8 mouse cellular contexts compared by ENCODE assay signal in genomic region chr4:21776946-21777265, GRCm38 (mm10). TPM values are rescaled to one million over a fixed set of nuclear protein-coding genes. Genes with fewer than 3 reads are reported as not detected.
DNase-seq lines count a peak whose midpoint lies in the region; ATAC-seq and TF ChIP-seq lines count a peak whose summit lies in the region.

No protein-coding gene starts in this region.

- DNase-seq in kidney, adult 9 months: no peak
- DNase-seq in frontal cortex, postnatal 25 days (ENCODE audit: low spot score in 2 of 2): no peak
- DNase-seq in thymus, postnatal 0 days (ENCODE audit: low spot score): no peak
- DNase-seq in adrenal gland, adult 8-10 months: no peak

- peak overlapping the region; percentile 48 for H3ac ChIP-seq in myocyte (ENCODE audit: control insufficient read depth, insufficient read length)

- peaks cover 21% of the 10 kb centered on the region for H3K79me2 ChIP-seq in myocyte (ENCODE audit: control insufficient read depth, insufficient read depth)

- peak overlapping the region; percentile 77 for H3K9ac ChIP-seq in kidney, embryonic 15.5 days

- peak overlapping the region; percentile 73 for H3K4me3 ChIP-seq in kidney, embryonic 15.5 days (replicated peaks)
- H3K4me3 ChIP-seq in bone marrow macrophage, adult 2 months (ENCODE audit: insufficient read depth, low read length): peak overlapping the region; percentile 82
- peak overlapping the region; percentile 85 for H3K4me3 ChIP-seq in myocyte

- H3K4me1 ChIP-seq in kidney, embryonic 15.5 days: peaks cover 11% of the 10 kb centered on the region; the same call in 1 of the 2 replicates
- H3K4me1 ChIP-seq in bone marrow macrophage, adult 2 months (ENCODE audit: control insufficient read depth, insufficient read depth, low read length): peaks cover 19% of the 10 kb centered on the region

- TF ChIP-seq POLR2A in bone marrow macrophage, adult 2 months (IDR thresholded peaks at IDR 0.05; ENCODE audit: borderline replicate concordance, low read depth, low read length): no peak
- no peak for TF ChIP-seq POLR2A in myocyte (IDR thresholded peaks at IDR 0.05; ENCODE audit: insufficient read length, low read depth)

- H3K4me2 ChIP-seq in kidney, embryonic 15.5 days: peak overlapping the region; percentile 78
- H3K4me2 ChIP-seq in myocyte (ENCODE audit: low read depth): peak overlapping the region; percentile 89

- 6% methylated on average over 9 of the region's 9 CpGs for WGBS in kidney, embryonic 15.5 days

- H3K9me3 ChIP-seq in kidney, embryonic 15.5 days (replicated peaks): no peaks in the 10 kb centered on the region

- H3K36me3 ChIP-seq in kidney, embryonic 15.5 days: peaks cover 10% of the 10 kb centered on the region
- peaks cover under 1% of the 10 kb centered on the region for H3K36me3 ChIP-seq in myocyte (ENCODE audit: control insufficient read depth, insufficient read depth)

- H3K27me3 ChIP-seq in kidney, embryonic 15.5 days: no peaks in the 10 kb centered on the region
- no peaks in the 10 kb centered on the region for H3K27me3 ChIP-seq in myocyte (ENCODE audit: control insufficient read depth, insufficient read depth, insufficient read length)

- ATAC-seq in kidney, embryonic 15.5 days (replicated peaks; ENCODE audit: low FRiP score): no peak
- ATAC-seq in inflammation-experienced regulatory T-cells, adult 6 months: peak; percentile 34

- no peak overlapping the region for H3K27ac ChIP-seq in kidney, embryonic 15.5 days
- no peak overlapping the region for H3K27ac ChIP-seq in bone marrow macrophage, adult 2 months (ENCODE audit: insufficient read depth, low read depth, low read length)

- TF ChIP-seq CTCF in bone marrow macrophage, adult 2 months (IDR thresholded peaks at IDR 0.05; ENCODE audit: low read depth, low read length): no peak

TF ChIP-seq in myocyte, 11 proteins besides CTCF, POLR2A, EP300 and RAD21:
- TF ChIP-seq MYOD1 (IDR thresholded peaks at IDR 0.05; ENCODE audit: control insufficient read depth in 1 of 3, insufficient read length in 2 of 3, low read depth in 2 of 3) (no peak), POLR2AphosphoS2 (IDR thresholded peaks at IDR 0.05; ENCODE audit: insufficient read length, low read depth) (no peak), E2F4 (IDR thresholded peaks at IDR 0.05; ENCODE audit: insufficient read depth) (no peak), CEBPB (IDR thresholded peaks at IDR 0.05; ENCODE audit: insufficient read depth, poor library complexity, severe bottlenecking) (no peak), TCF12 (IDR thresholded peaks at IDR 0.05; ENCODE audit: insufficient read depth, poor library complexity, severe bottlenecking) (no peak), REST (IDR thresholded peaks at IDR 0.05; ENCODE audit: insufficient read depth, insufficient read length) (no peak), MAX (IDR thresholded peaks at IDR 0.05; ENCODE audit: low read depth) (no peak), SRF (IDR thresholded peaks at IDR 0.05; ENCODE audit: control insufficient read depth, insufficient read length, low read depth) (no peak), MYOG (IDR thresholded peaks at IDR 0.05; ENCODE audit: control insufficient read depth in 1 of 3, insufficient read depth in 1 of 3, insufficient read length in 2 of 3, low read depth in 2 of 3) (no peak), TCF3 (IDR thresholded peaks at IDR 0.05; ENCODE audit: insufficient read length, low read depth) (no peak), USF1 (IDR thresholded peaks at IDR 0.05; ENCODE audit: low read depth) (no peak)
TF ChIP-seq in myocyte: peak in this region for 0.

RNA-seq across cellular contexts. Expression of gene Tstd3, which starts 9.9 kb away (rescaled TPM):
- 9.7 and 11.5 TPM in 2 replicates for polyA plus RNA-seq in kidney, embryonic 15.5 days (2015; fragmentation: Nextera tagmentation; extraction: Ambion mirVana)
- 19.6 and 22.4 TPM in 2 replicates for polyA plus RNA-seq in bone marrow macrophage, adult 2 months (2012; ENCODE audit: insufficient read depth, insufficient read length, missing spikeins)
- polyA plus RNA-seq in inflammation-experienced regulatory T-cells, adult 6 months (2017; shearing (Covaris generic)): 10 to 100 TPM; 22.5 to 49.5 (median 27.5) TPM
- 7.5 TPM for polyA plus RNA-seq in myocyte (2012; fragmentation: generic; extraction: Trizol)
- polyA plus RNA-seq in thymus, postnatal 0 days (2015; fragmentation: Nextera tagmentation; extraction: Ambion mirVana): 9.1 and 9.4 TPM in 2 replicates
- 10 to 100 TPM in 2 of 4 experiments, 1 to 10 TPM in 2; 7.7 to 14.2 (median 9.8) TPM for total RNA-seq in adrenal gland, adult 8-10 months (2022)

RNA-seq across cellular contexts. Expression of gene Usp45, which starts 9.9 kb away (rescaled TPM):
- 6.8 and 9.9 TPM in 2 replicates for polyA plus RNA-seq in kidney, embryonic 15.5 days (2015; fragmentation: Nextera tagmentation; extraction: Ambion mirVana)
- polyA plus RNA-seq in bone marrow macrophage, adult 2 months (2012; ENCODE audit: insufficient read depth, insufficient read length, missing spikeins): 23.0 and 23.7 TPM in 2 replicates
- polyA plus RNA-seq in inflammation-experienced regulatory T-cells, adult 6 months (2017; shearing (Covaris generic)): 10 to 100 TPM; 18.8 to 21.5 (median 21.1) TPM
- polyA plus RNA-seq in myocyte (2012; fragmentation: generic; extraction: Trizol): 3.8 TPM
- 7.5 and 8.3 TPM in 2 replicates for polyA plus RNA-seq in thymus, postnatal 0 days (2015; fragmentation: Nextera tagmentation; extraction: Ambion mirVana)
- 10 to 100 TPM; 20.7 to 32.5 (median 25.3) TPM for total RNA-seq in adrenal gland, adult 8-10 months (2022)

RNA-seq across cellular contexts. Expression of gene Ccnc, which starts 49.4 kb away (rescaled TPM):
- 41.1 and 47.5 TPM in 2 replicates for polyA plus RNA-seq in kidney, embryonic 15.5 days (2015; fragmentation: Nextera tagmentation; extraction: Ambion mirVana)
- 27.5 and 27.8 TPM in 2 replicates for polyA plus RNA-seq in bone marrow macrophage, adult 2 months (2012; ENCODE audit: insufficient read depth, insufficient read length, missing spikeins)
- 10 to 100 TPM; 31.1 to 65.5 (median 40.1) TPM for polyA plus RNA-seq in inflammation-experienced regulatory T-cells, adult 6 months (2017; shearing (Covaris generic))
- polyA plus RNA-seq in myocyte (2012; fragmentation: generic; extraction: Trizol): 8.5 TPM
- polyA plus RNA-seq in thymus, postnatal 0 days (2015; fragmentation: Nextera tagmentation; extraction: Ambion mirVana): 38.9 and 39.7 TPM in 2 replicates
- total RNA-seq in adrenal gland, adult 8-10 months (2022): 10 to 100 TPM; 20.6 to 29.6 (median 27.5) TPM
